Comparison of ENCODE assay signal across 22 mouse cellular contexts in the genomic region with DNA sequence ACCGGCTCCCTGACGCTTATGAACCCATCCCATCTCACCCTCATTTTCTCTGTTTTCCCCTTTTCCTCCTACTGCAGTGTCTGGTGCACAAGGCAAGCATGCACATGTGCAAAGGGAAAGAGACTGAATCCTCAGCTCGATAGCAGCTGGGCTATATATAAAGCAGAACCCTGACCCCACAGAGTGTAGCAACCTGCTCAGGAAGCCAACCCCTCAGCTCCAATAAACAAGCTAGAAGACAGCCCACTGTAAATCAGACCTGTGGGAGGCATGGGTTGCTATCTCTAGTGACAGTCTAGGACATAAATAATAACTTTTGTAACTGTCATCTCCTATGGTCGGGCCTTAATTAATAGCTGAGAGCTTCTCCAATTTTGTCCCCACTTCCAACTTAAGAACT.
A peak's percentile ranks its signal among the peaks of the same experiment; 100 is the strongest.
DNase-seq lines count a peak whose midpoint lies in the region; ATAC-seq and TF ChIP-seq lines count a peak whose summit lies in the region.
"Had no signal": no experiment of that assay in that cellular context is flagged by ENCODE, and none has a peak within 500 bp of the region (broad histone marks: within the 10 kb centered on the region; RNA-seq: fewer than 3 reads in every experiment).

No protein-coding gene starts in this region.

- peak; percentile 43; the same call in 1 of the 2 replicates for ATAC-seq in intestine, embryonic 14.5 days (replicated peaks; ENCODE audit: low FRiP score, low TSS enrichment, low read depth)
- no peak for ATAC-seq in intestine, embryonic 16.5 days
- 0 out of 2 replicates have a peak, but pooled peaks have one; percentile 62 for ATAC-seq in kidney, embryonic 15.5 days (replicated peaks; ENCODE audit: low FRiP score)
- no peak for ATAC-seq in kidney, postnatal 0 days (replicated peaks; ENCODE audit: low FRiP score, low read depth)
- ATAC-seq: forebrain, embryonic 14.5 days had no signal

- DNase-seq in intestine, embryonic 14.5 days (ENCODE audit: low spot score) = no peak
- DNase-seq in kidney, adult 8-10 months = no peak
- peak; percentile 64 for DNase-seq in kidney, postnatal 0 days (ENCODE audit: low spot score)
- DNase-seq in kidney, adult 9 months = no peak
- DNase-seq: adrenal gland, adult 2 months; adrenal gland, postnatal 10 days; adrenal gland, postnatal 25 days; cerebellum, adult 11 months; cerebellum, adult 18-20 months; cerebellum, adult 8-10 months; cerebellum, adult 9-11 months; cerebellum, postnatal 14 days; cerebellum, postnatal 36 days; embryo, embryonic 11 days had no signal

- no peak overlapping the region for H3K4me3 ChIP-seq in intestine, embryonic 14.5 days (ENCODE audit: low read depth, low read length)
- H3K4me3 ChIP-seq in intestine, embryonic 16.5 days (ENCODE audit: low read length) = no peak overlapping the region
- H3K4me3 ChIP-seq in kidney, embryonic 15.5 days (replicated peaks) = no peak overlapping the region
- no peak overlapping the region for H3K4me3 ChIP-seq in kidney, postnatal 0 days (replicated peaks; ENCODE audit: low read depth, low read length)
- H3K4me3 ChIP-seq: embryonic facial prominence, embryonic 13.5 days; embryonic facial prominence, embryonic 15.5 days; erythroblast, embryonic 14.5 days; forebrain, embryonic 10.5 days; forebrain, embryonic 12.5 days had no signal

- 0 out of 2 replicates have a peak overlapping the region, but pooled peaks have one; percentile 5 for H3K27ac ChIP-seq in intestine, embryonic 14.5 days (ENCODE audit: low read depth)
- H3K27ac ChIP-seq in intestine, embryonic 16.5 days (ENCODE audit: low read length) = no peak overlapping the region
- H3K27ac ChIP-seq in kidney, embryonic 15.5 days = peak overlapping the region; percentile 42; the same call in 1 of the 2 replicates
- no peak overlapping the region for H3K27ac ChIP-seq in kidney, postnatal 0 days
- H3K27ac ChIP-seq: embryonic facial prominence, embryonic 13.5 days; embryonic facial prominence, embryonic 15.5 days; forebrain, embryonic 10.5 days; forebrain, embryonic 12.5 days had no signal

- no peaks in the 10 kb centered on the region for H3K36me3 ChIP-seq in intestine, embryonic 14.5 days (ENCODE audit: control insufficient read depth, insufficient read depth, low read length)
- H3K36me3 ChIP-seq in intestine, embryonic 16.5 days (ENCODE audit: control insufficient read depth, insufficient read depth, low read length) = no peaks in the 10 kb centered on the region
- H3K36me3 ChIP-seq in kidney, embryonic 15.5 days = no peaks in the 10 kb centered on the region
- no peaks in the 10 kb centered on the region for H3K36me3 ChIP-seq in kidney, postnatal 0 days (ENCODE audit: insufficient read depth, low read length)
- H3K36me3 ChIP-seq: embryonic facial prominence, embryonic 13.5 days; embryonic facial prominence, embryonic 15.5 days; forebrain, embryonic 10.5 days; forebrain, embryonic 12.5 days had no signal

- H3K4me1 ChIP-seq in intestine, embryonic 14.5 days (replicated peaks; ENCODE audit: control insufficient read depth, insufficient read depth, low read length) = peaks cover 5% of the 10 kb centered on the region; the same call in 1 of the 2 replicates
- no peaks in the 10 kb centered on the region for H3K4me1 ChIP-seq in intestine, embryonic 16.5 days (ENCODE audit: control insufficient read depth, insufficient read depth, low read length)
- H3K4me1 ChIP-seq in kidney, embryonic 15.5 days = peaks cover 15% of the 10 kb centered on the region
- H3K4me1 ChIP-seq in kidney, postnatal 0 days (replicated peaks; ENCODE audit: insufficient read depth, low read length) = no peaks in the 10 kb centered on the region
- H3K4me1 ChIP-seq: embryonic facial prominence, embryonic 15.5 days had no signal

- no peaks in the 10 kb centered on the region for H3K27me3 ChIP-seq in intestine, embryonic 14.5 days (replicated peaks; ENCODE audit: control insufficient read depth, insufficient read depth, low read length)
- no peaks in the 10 kb centered on the region for H3K27me3 ChIP-seq in intestine, embryonic 16.5 days (replicated peaks; ENCODE audit: control insufficient read depth, insufficient read depth, low read length)
- H3K27me3 ChIP-seq in kidney, embryonic 15.5 days = no peaks in the 10 kb centered on the region
- H3K27me3 ChIP-seq in kidney, postnatal 0 days (ENCODE audit: insufficient read depth, low read length) = no peaks in the 10 kb centered on the region
- H3K27me3 ChIP-seq: embryonic facial prominence, embryonic 13.5 days; embryonic facial prominence, embryonic 15.5 days; forebrain, embryonic 12.5 days had no signal

- H3K9me3 ChIP-seq in intestine, embryonic 14.5 days (ENCODE audit: control insufficient read depth, low read length) = no peaks in the 10 kb centered on the region; the same call in 1 of the 2 replicates
- H3K9me3 ChIP-seq in intestine, embryonic 16.5 days (ENCODE audit: control insufficient read depth, low read length) = no peaks in the 10 kb centered on the region
- no peaks in the 10 kb centered on the region for H3K9me3 ChIP-seq in kidney, embryonic 15.5 days (replicated peaks)
- no peaks in the 10 kb centered on the region for H3K9me3 ChIP-seq in kidney, postnatal 0 days (replicated peaks; ENCODE audit: low read length)
- H3K9me3 ChIP-seq: embryonic facial prominence, embryonic 13.5 days; embryonic facial prominence, embryonic 15.5 days; forebrain, embryonic 10.5 days; forebrain, embryonic 12.5 days had no signal

- H3K9ac ChIP-seq in intestine, embryonic 14.5 days (ENCODE audit: low read length) = no peak overlapping the region
- H3K9ac ChIP-seq in intestine, embryonic 16.5 days (ENCODE audit: low read depth, low read length) = no peak overlapping the region
- no peak overlapping the region for H3K9ac ChIP-seq in kidney, embryonic 15.5 days
- H3K9ac ChIP-seq in kidney, postnatal 0 days (ENCODE audit: low read depth, low read length) = no peak overlapping the region
- H3K9ac ChIP-seq: embryonic facial prominence, embryonic 13.5 days; embryonic facial prominence, embryonic 15.5 days; forebrain, embryonic 12.5 days had no signal

- WGBS in intestine, embryonic 14.5 days = 31% methylated on average over 4 of the region's 4 CpGs
- WGBS in intestine, embryonic 16.5 days = 55% methylated on average over 4 of the region's 4 CpGs
- WGBS in kidney, embryonic 15.5 days = 24% methylated on average over 4 of the region's 4 CpGs
- 27% methylated on average over 4 of the region's 4 CpGs for WGBS in kidney, postnatal 0 days

- TF ChIP-seq CTCF in kidney, postnatal 0 days (IDR thresholded peaks at IDR 0.05; ENCODE audit: low read depth) = no peak

- no peak overlapping the region for H3K4me2 ChIP-seq in intestine, embryonic 14.5 days (ENCODE audit: low read length)
- no peak overlapping the region for H3K4me2 ChIP-seq in intestine, embryonic 16.5 days (ENCODE audit: low read depth, low read length)
- H3K4me2 ChIP-seq in kidney, embryonic 15.5 days = no peak overlapping the region
- no peak overlapping the region for H3K4me2 ChIP-seq in kidney, postnatal 0 days (ENCODE audit: low read length)
- H3K4me2 ChIP-seq: embryonic facial prominence, embryonic 13.5 days; embryonic facial prominence, embryonic 15.5 days; forebrain, embryonic 12.5 days had no signal

Comparison
In these comparisons a context has a peak if more than half of its experiments do, and no peak if none do; other contexts are left out.
1. ATAC-seq: peak in intestine, embryonic 14.5 days (single experiment) and kidney, embryonic 15.5 days (single experiment); none in intestine, embryonic 16.5 days (single experiment) and kidney, postnatal 0 days (single experiment).
2. H3K27ac ChIP-seq: peak in intestine, embryonic 14.5 days (single experiment) and kidney, embryonic 15.5 days (single experiment); none in intestine, embryonic 16.5 days (single experiment) and kidney, postnatal 0 days (single experiment).